Mouse (Mus musculus) activated CD4-positive, CD25-positive, alpha-beta regulatory T cell, adult 4 months (primary cell): ENCODE measurements at regions not wholly inside any gene's neighbourhood (a gene's known extent, or its start where the extent isn't known, plus 50 kb on each side); places are given as distances from the start of the nearest gene placed in this dataset.

Experiments
- ATAC-seq: one replicate; pipeline ENCODE4 v1.8.0; 2017

GRCm38 (mm10) chr7:82921722-82922121 lies 54.6 kb downstream of the Mex3b start:
- no peak for ATAC-seq

- no peak for ATAC-seq
Observed at GRCm38 (mm10) chr7:82923220-82924071, 56.3 kb downstream of the Mex3b start.

- ATAC-seq, result no peak
Observed at GRCm38 (mm10) chr7:82924092-82924491, 57.0 kb downstream of the Mex3b start.

DNA sequence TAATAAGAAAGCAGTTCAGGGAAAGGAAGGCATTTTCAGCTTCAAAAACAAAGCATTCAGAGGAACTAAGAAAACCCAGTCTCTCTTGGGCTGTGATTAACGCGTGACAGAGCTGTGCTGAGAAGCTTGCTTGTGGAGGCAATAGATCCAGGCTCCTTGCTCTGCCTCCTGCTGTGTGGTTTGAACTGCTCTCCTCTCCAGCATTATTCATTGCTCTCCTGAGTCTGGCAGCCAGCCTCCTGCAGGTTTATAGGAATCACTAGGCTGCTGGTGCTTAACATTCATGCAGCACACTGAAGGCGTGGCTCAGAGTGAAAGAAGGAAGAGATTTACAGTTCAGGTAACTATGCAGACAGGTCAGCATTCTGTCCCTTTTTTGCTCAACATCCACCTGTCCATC lies 71.2 kb downstream of the Mex3b start:
- no peak for ATAC-seq

- ATAC-seq, result no peak
Observed at GRCm38 (mm10) chr7:82939536-82939935, 72.4 kb downstream of the Mex3b start.

- ATAC-seq, result no peak
Observed at GRCm38 (mm10) chr7:82943376-82943775, 76.2 kb downstream of the Mex3b start.

GRCm38 (mm10) chr7:82943797-82944196 lies 76.7 kb downstream of the Mex3b start:
- no peak for ATAC-seq

DNA sequence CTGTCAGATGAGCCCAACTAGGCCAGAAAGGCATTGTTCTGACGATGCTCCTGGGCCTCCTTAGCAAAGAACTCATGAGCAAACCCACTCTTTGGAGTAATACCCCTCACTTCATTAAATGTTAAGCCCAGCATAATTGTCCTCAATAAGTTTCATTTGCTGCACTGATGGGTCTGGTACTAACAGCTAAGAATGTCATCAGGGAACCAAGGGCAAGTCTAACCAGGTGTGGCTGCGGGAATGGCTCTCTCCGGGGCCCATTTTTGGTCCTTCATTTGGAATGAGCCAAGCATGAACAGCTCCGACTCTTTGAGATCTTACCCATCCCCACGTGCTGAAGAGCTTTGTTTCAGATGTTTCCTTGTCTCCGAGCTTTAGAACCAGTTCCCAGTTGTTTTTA lies 82.2 kb downstream of the Mex3b start:
- no peak for ATAC-seq

GRCm38 (mm10) chr7:82957208-82957977 lies 90.3 kb downstream of the Mex3b start:
- ATAC-seq, result peak; percentile 87

DNA sequence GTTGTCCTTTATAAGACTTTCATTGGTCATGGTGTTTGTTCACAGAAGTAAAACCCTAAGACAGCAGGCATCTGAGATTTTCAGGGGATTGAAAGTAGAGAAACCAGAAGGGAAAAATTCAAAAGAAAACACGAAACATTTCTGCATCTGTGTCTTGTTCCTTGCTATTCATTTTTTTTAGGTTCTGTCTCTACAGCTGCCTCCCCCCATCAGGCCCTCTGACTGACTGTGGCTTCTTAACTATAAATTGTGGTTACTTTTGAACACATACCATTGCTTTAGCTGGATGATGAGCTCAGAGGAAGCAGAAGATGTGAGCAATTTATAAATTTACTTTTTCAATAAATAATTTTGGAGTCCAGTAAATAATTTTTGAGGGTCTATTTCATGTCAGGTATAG lies 103.5 kb downstream of the Mex3b start:
- no peak for ATAC-seq

- peak; percentile 49 for ATAC-seq
Observed at GRCm38 (mm10) chr7:82971244-82971643, 104.1 kb downstream of the Mex3b start.

GRCm38 (mm10) chr7:82972214-82973006 lies 105.3 kb downstream of the Mex3b start:
- ATAC-seq, result no peak

DNA sequence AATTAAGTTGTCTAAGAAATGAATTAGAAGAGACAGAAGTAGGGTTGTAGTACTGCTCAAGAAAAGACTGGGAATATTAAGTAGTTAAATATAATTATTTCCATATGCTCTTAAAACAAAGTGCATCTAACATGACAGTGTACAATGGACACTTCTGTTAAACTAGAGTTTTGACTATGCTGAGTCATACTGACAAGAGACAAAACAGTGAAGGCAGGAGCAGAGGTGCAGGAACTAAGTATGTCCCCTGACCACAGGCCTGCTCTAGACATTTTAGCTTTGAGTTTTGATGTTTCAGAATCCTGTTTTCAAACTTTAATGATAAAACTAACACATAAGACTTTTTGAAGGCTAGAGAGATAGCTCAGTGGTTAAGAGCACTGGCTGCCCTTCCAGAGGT lies 123.6 kb downstream of the Mex3b start:
- no peak for ATAC-seq

- no peak for ATAC-seq
Observed at GRCm38 (mm10) chr7:82993136-82993535, 126.0 kb downstream of the Mex3b start.

DNA sequence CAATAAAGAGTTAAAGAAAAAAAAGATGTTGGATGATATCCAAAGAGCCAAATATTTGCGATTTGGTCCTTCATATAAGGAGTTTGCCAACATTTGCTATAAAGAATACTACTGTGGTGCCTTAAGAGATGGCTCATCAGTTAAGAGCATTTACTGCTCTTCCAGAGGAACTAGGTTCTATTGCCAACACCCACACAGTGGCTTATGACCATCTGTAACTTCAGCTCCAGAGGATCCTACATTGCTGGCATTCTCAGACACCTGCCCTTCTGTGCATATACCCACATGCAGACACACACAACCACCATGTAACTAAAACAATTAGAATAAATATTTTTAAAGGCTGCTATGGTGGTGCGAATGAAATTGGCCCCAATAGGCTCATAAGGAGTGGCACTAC lies 131.7 kb downstream of the Mex3b start:
- ATAC-seq, result no peak

- ATAC-seq, result no peak
Observed at GRCm38 (mm10) chr7:83007540-83007939, 140.4 kb downstream of the Mex3b start.

- ATAC-seq, result no peak
Observed at GRCm38 (mm10) chr7:83012145-83012544, 145.0 kb downstream of the Mex3b start.

GRCm38 (mm10) chr7:83014725-83015690 lies 147.9 kb downstream of the Mex3b start:
- ATAC-seq, result no peak

DNA sequence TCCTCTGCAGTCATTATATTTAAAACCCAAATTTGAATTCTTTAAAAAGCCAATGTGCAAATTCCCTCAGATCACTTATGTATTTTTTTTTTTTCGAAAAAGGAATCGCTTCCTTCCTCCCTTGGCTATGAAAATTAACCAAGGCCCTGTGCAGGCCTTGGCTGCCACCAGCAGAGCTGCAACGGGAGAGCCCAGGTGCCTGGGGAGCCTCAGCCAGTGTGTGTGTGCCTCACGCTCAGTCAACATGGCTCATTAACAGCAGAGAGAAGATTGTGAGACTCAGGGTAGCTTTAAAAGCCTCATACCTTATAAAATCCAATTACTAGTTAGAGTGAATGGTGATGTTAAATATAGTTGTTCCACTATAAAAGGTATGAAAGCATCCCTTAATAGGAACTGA lies 148.6 kb downstream of the Mex3b start:
- ATAC-seq, result no peak

GRCm38 (mm10) chr7:83016566-83016965 lies 149.4 kb downstream of the Mex3b start:
- ATAC-seq, result no peak

DNA sequence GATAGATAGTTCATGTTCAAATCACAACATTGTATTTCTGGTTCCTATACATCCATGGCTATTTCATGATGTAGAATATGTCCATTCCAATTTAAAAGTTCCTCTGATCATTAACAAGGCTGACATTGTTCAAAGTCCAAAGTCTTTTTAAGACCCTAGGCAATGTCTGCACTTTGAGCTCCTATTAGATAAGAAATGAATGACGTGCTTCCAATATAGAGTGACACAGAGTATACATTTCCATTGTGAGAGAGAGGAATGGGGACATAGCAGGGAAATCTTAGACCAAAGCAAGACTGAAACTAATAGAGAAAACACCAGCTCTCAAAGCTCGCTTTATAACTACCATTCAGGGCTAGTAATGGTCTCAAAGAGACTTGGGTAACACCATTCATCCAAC lies 153.5 kb downstream of the Mex3b start:
- ATAC-seq, result no peak

DNA sequence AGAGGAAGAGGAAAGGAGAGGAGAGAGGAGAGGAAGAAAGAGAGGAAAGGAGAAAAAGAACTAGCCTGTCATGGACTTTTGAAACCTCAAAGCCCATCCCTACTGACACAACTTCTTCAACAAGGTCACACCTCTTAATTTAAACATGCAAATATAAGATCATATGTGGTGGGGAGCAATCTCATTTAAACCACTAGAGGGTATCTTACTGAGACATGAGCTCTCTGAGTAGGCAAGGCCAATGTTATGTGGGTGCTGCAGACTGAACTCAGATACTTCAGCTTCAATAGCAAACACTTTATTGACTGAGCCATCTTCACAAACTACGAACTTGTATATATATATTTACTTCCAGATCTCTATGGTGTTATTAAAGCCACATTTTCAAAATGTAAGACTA lies 156.9 kb downstream of the Mex3b start:
- ATAC-seq, result peak; percentile 32
